Mouse (Mus musculus): ENCODE data around the gene Fasn. TPM values are rescaled to one million over a fixed set of nuclear protein-coding genes. Genes with fewer than 3 reads are reported as not detected.

Fasn gene
- total RNA-seq, 4 experiments from 2014 or later: 12.0 to 18.1 (median 14.9) TPM

- DNase-seq (ENCODE audit: low spot score): no peak
Measured at GRCm38 (mm10) chr11:120761811-120762671, 62.3 kb downstream of the Fasn start.

- no peak for DNase-seq (ENCODE audit: low spot score)
Measured at GRCm38 (mm10) chr11:120760236-120760635, 64.1 kb downstream of the Fasn start.

Other genes starting within 250 kb of the Fasn start
- 100 to 1,000 TPM; 130 to 152 (median 141) TPM for gene Arhgdia, start 242.9 kb downstream of the Fasn start, total RNA-seq (2022)
- gene Alyref, start 226.2 kb downstream of the Fasn start, total RNA-seq (2022): 10 to 100 TPM; 32.3 to 51.0 (median 45.7) TPM
- 10 to 100 TPM; 77.9 to 91.8 (median 84.8) TPM for gene Anapc11, start 226.1 kb downstream of the Fasn start, total RNA-seq (2022)
- under 1 TPM in 1 of 4 experiments, not detected in 3; 0.73 TPM for gene Npb, start 216.1 kb downstream of the Fasn start, total RNA-seq (2022)
- gene Pcyt2, start 206.6 kb downstream of the Fasn start, total RNA-seq (2022): 10 to 100 TPM; 48.1 to 64.4 (median 60.5) TPM
- 10 to 100 TPM in 1 of 4 experiments, 1 to 10 TPM in 3; 6.5 to 10.6 (median 7.6) TPM for gene Sirt7, start 199.3 kb downstream of the Fasn start, total RNA-seq (2022)
- 10 to 100 TPM; 33.0 to 47.3 (median 39.2) TPM for gene Mafg, start 190.9 kb downstream of the Fasn start, total RNA-seq (2022)
- gene Pycr1, start 180.8 kb downstream of the Fasn start, total RNA-seq (2022): 1 to 10 TPM in 3 of 4 experiments, under 1 TPM in 1; 0.91 to 2.8 (median 1.8) TPM
- 100 to 1,000 TPM in 2 of 4 experiments, 10 to 100 TPM in 2; 90.6 to 123 (median 103) TPM for gene Myadml2, start 176.4 kb downstream of the Fasn start, total RNA-seq (2022)
- under 1 TPM; 0.12 to 0.24 (median 0.13) TPM for gene Notum, start 163.4 kb downstream of the Fasn start, total RNA-seq (2022)
- 10 to 100 TPM; 37.3 to 44.3 (median 41.5) TPM for gene Aspscr1, start 151.6 kb downstream of the Fasn start, total RNA-seq (2022)
- 10 to 100 TPM; 33.2 to 42.8 (median 39.6) TPM for gene Cenpx, start 110.8 kb downstream of the Fasn start, total RNA-seq (2022)
- gene Lrrc45, start 110.6 kb downstream of the Fasn start, total RNA-seq (2022): 1 to 10 TPM; 2.9 to 6.0 (median 4.6) TPM
- gene Rac3, start 103.1 kb downstream of the Fasn start, total RNA-seq (2022): 1 to 10 TPM in 2 of 4 experiments, under 1 TPM in 2; 0.69 to 2.0 (median 1.4) TPM
- 10 to 100 TPM; 12.6 to 20.8 (median 16.1) TPM for gene Dcxr, start 97.3 kb downstream of the Fasn start, total RNA-seq (2022)
- gene Cbr2, start 92.4 kb downstream of the Fasn start, total RNA-seq (2022): 10 to 100 TPM in 3 of 4 experiments, 1 to 10 TPM in 1; 9.3 to 24.0 (median 12.9) TPM
- gene Hmga1b, start 61.8 kb downstream of the Fasn start, total RNA-seq (2022): 10 to 100 TPM; 19.8 to 57.1 (median 32.9) TPM
- gene Rfng, start 40.3 kb downstream of the Fasn start, total RNA-seq (2022): 10 to 100 TPM; 10.1 to 11.3 (median 11.2) TPM
- 10 to 100 TPM; 56.3 to 63.8 (median 59.1) TPM for gene Gps1, start 40.3 kb downstream of the Fasn start, total RNA-seq (2022)
- gene Dus1l, start 28.1 kb downstream of the Fasn start, total RNA-seq (2022): 10 to 100 TPM; 25.9 to 32.7 (median 27.6) TPM
- gene Ccdc57, start 108.3 kb upstream of the Fasn start, total RNA-seq (2022): 1 to 10 TPM in 2 of 4 experiments, under 1 TPM in 2; 0.72 to 1.7 (median 1.2) TPM
- gene Slc16a3, start 123.9 kb upstream of the Fasn start, total RNA-seq (2022): 1 to 10 TPM; 1.0 to 3.7 (median 1.3) TPM
- 10 to 100 TPM; 52.1 to 61.2 (median 56.3) TPM for gene Csnk1d, start 166.8 kb upstream of the Fasn start, total RNA-seq (2022)
- gene Cd7, start 214.9 kb upstream of the Fasn start, total RNA-seq (2022): under 1 TPM in 2 of 4 experiments, not detected in 2; 0.37 to 0.49 TPM
- not detected for gene Sectm1b, start 239.0 kb upstream of the Fasn start, total RNA-seq (2022)

Data from heart, adult 8-10 months (tissue).